Mouse (Mus musculus) myocyte (in vitro differentiated cells): ENCODE measurements around the gene Smim4. TPM values are rescaled to one million over a fixed set of nuclear protein-coding genes. Genes with fewer than 3 reads are reported as not detected.

ENCODE experiments used
- H3K27me3 ChIP-seq: one replicate; pipeline ENCODE4 v1.6.1; 2011; ENCODE audit not compliant: control insufficient read depth, insufficient read depth, insufficient read length
- H3K36me3 ChIP-seq: one replicate; pipeline ENCODE4 v1.6.1; 2011; ENCODE audit not compliant: control insufficient read depth, insufficient read depth
- H3K4me2 ChIP-seq: one replicate; pipeline ENCODE4 v1.6.1; 2011; ENCODE audit warnings: low read depth, control low read depth
- H3K4me3 ChIP-seq: one replicate; pipeline ENCODE4 v1.5.1; 2011; ENCODE audit warnings: mild to moderate bottlenecking, control low read depth, moderate library complexity
- H3K79me2 ChIP-seq: one replicate; pipeline ENCODE4 v1.6.1; 2011; ENCODE audit not compliant: control insufficient read depth, insufficient read depth
- H3ac ChIP-seq: one replicate; pipeline ENCODE4 v1.6.1; 2011; ENCODE audit not compliant: control insufficient read depth, insufficient read length
- CEBPB ChIP-seq: IDR thresholded peaks from 2 replicates; pipeline ENCODE4 v1.6.1; 2011; ENCODE audit warnings: mild to moderate bottlenecking, moderate library complexity; ENCODE audit not compliant: poor library complexity, insufficient read depth, severe bottlenecking
- E2F4 ChIP-seq: IDR thresholded peaks from one replicate; pipeline ENCODE4 v1.6.1; 2011; ENCODE audit warnings: mild to moderate bottlenecking, control low read depth, moderate library complexity; ENCODE audit not compliant: insufficient read depth
- MAX ChIP-seq: IDR thresholded peaks from one replicate; pipeline ENCODE4 v1.6.1; 2011; ENCODE audit warnings: low read depth, mild to moderate bottlenecking, control low read depth
- MYOD1 ChIP-seq, 3 experiments: IDR thresholded peaks; one replicate each; pipeline ENCODE4 v1.6.1; 2011; ENCODE audit warnings: control low read depth in 2 of 3, low read depth in 2 of 3, mild to moderate bottlenecking in 2 of 3, moderate library complexity in 1 of 3; ENCODE audit not compliant: insufficient read length in 2 of 3, control insufficient read depth in 1 of 3
- MYOG ChIP-seq, 3 experiments: IDR thresholded peaks; one replicate each; pipeline ENCODE4 v1.6.1; 2011; ENCODE audit warnings: control low read depth in 2 of 3, low read depth in 2 of 3, mild to moderate bottlenecking in 2 of 3; ENCODE audit not compliant: insufficient read length in 2 of 3, control insufficient read depth in 1 of 3, insufficient read depth in 1 of 3
- POLR2A ChIP-seq: IDR thresholded peaks from one replicate; pipeline ENCODE4 v1.6.1; 2011; ENCODE audit warnings: low read depth, mild to moderate bottlenecking, control low read depth, moderate library complexity; ENCODE audit not compliant: insufficient read length
- POLR2AphosphoS2 ChIP-seq: IDR thresholded peaks from one replicate; pipeline ENCODE4 v1.6.1; 2011; ENCODE audit warnings: low read depth, control low read depth; ENCODE audit not compliant: insufficient read length
- REST ChIP-seq: IDR thresholded peaks from one replicate; pipeline ENCODE4 v1.6.1; 2011; ENCODE audit warnings: mild to moderate bottlenecking, control low read depth, moderate library complexity; ENCODE audit not compliant: insufficient read depth, insufficient read length
- SRF ChIP-seq: IDR thresholded peaks from one replicate; pipeline ENCODE4 v1.6.1; 2011; ENCODE audit warnings: low read depth; ENCODE audit not compliant: control insufficient read depth, insufficient read length
- TCF12 ChIP-seq: IDR thresholded peaks from one replicate; pipeline ENCODE4 v1.6.1; 2011; ENCODE audit warnings: mild to moderate bottlenecking, control low read depth; ENCODE audit not compliant: poor library complexity, insufficient read depth, severe bottlenecking
- TCF3 ChIP-seq: IDR thresholded peaks from one replicate; pipeline ENCODE4 v1.6.1; 2011; ENCODE audit warnings: low read depth, control low read depth; ENCODE audit not compliant: insufficient read length
- USF1 ChIP-seq: IDR thresholded peaks from one replicate; pipeline ENCODE4 v1.6.1; 2011; ENCODE audit warnings: low read depth, mild to moderate bottlenecking, control low read depth, moderate library complexity
- polyA plus RNA-seq: library from polyadenylated mRNA; unstranded; fragments of >200 nt; fragmentation: generic; extraction: Trizol; gene quantifications from one replicate; pipeline ENCODE4 v1.2.1, GENCODE M21; 2012; ENCODE audit warnings: missing spikeins

Gene Smim4
- polyA plus RNA-seq, 1 experiment = 91.4 TPM

DNA sequence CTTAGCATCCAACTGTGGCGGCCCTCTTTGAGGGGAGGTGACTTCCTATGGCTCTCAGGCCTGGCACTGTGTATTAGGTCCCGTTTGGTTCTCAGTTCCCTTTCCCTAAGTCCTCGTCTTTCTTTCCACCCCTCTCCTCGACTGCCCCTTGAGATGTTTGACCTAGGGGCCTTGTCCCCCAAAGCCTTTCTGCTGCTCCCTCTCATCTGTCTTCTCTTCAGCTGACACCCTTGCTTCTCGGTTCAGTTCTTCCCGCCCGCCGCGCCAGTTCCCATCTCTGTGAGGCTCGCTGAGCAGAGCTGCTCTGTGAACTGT lies 8.5 kb upstream of the Smim4 start:
- Histone ChIP-seq H3K4me3 (no peak overlapping the region), H3K36me3 (peaks cover 3% of the 10 kb centered on the region), H3K79me2 (no peaks in the 10 kb centered on the region), H3ac (no peak overlapping the region), H3K27me3 (no peaks in the 10 kb centered on the region), H3K4me2 (no peak overlapping the region)
- TF ChIP-seq USF1 = no peak
- TF ChIP-seq REST = no peak
- no peak for TF ChIP-seq MYOD1 (IDR thresholded peaks at IDR 0.05; ENCODE audit: control insufficient read depth in 1 of 3, insufficient read length in 2 of 3, low read depth in 2 of 3)
- no peak for TF ChIP-seq MAX
- no peak for TF ChIP-seq POLR2AphosphoS2
- no peak for TF ChIP-seq SRF
- TF ChIP-seq E2F4 = no peak
- no peak for TF ChIP-seq TCF3
- TF ChIP-seq MYOG (IDR thresholded peaks at IDR 0.05; ENCODE audit: control insufficient read depth in 1 of 3, insufficient read depth in 1 of 3, insufficient read length in 2 of 3, low read depth in 2 of 3) = no peak
- TF ChIP-seq POLR2A = no peak
- TF ChIP-seq CEBPB = no peak
- no peak for TF ChIP-seq TCF12

DNA sequence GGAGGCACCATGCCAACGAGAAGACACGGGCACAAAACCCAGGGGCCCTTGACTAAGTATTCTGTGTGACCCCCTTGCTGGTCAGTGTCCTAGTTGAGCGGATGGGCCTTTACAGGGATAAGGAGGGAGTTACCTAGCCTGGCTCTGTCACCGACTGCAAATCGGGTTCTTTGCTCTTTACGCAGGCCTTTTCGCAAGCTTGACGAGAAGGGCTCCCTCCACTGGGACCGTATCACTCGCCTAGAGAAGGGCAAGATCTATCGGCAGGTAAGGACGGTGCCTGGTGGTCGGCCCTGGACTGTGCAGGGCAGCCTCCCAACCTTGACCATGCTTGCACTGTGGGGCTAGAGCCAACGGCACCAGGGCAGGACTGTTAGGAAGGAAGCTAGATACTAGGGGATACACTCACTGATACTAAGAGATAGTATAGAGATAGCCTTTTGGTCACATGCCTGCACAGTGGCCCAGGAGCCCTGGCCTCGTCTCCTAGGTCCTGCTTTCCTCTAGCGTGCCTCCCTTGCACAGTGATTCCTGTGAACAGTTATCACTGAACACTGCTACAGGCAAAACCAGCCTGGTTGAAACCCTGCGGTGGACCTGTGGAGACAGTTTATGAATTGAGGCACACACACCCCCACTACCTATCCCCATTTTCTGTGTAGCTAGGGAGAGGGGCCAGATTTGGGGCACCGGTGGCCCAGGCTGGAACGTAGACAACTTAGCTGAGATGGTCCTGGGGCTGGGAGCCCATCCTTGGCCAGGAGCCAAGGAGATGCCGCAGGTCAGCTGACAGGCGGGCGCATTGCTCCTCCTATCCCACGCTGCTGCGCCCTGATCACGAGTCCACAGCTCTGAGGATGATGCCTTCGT lies 7.9 kb upstream of the Smim4 start:
- H3K27me3 ChIP-seq = no peaks in the 10 kb centered on the region
- H3K4me2 ChIP-seq = no peak overlapping the region
- H3K4me3 ChIP-seq = no peak overlapping the region
- TF ChIP-seq E2F4 (no peak), CEBPB (no peak)
- no peak overlapping the region for H3ac ChIP-seq
- no peaks in the 10 kb centered on the region for H3K79me2 ChIP-seq
- H3K36me3 ChIP-seq = peaks cover 3% of the 10 kb centered on the region

DNA sequence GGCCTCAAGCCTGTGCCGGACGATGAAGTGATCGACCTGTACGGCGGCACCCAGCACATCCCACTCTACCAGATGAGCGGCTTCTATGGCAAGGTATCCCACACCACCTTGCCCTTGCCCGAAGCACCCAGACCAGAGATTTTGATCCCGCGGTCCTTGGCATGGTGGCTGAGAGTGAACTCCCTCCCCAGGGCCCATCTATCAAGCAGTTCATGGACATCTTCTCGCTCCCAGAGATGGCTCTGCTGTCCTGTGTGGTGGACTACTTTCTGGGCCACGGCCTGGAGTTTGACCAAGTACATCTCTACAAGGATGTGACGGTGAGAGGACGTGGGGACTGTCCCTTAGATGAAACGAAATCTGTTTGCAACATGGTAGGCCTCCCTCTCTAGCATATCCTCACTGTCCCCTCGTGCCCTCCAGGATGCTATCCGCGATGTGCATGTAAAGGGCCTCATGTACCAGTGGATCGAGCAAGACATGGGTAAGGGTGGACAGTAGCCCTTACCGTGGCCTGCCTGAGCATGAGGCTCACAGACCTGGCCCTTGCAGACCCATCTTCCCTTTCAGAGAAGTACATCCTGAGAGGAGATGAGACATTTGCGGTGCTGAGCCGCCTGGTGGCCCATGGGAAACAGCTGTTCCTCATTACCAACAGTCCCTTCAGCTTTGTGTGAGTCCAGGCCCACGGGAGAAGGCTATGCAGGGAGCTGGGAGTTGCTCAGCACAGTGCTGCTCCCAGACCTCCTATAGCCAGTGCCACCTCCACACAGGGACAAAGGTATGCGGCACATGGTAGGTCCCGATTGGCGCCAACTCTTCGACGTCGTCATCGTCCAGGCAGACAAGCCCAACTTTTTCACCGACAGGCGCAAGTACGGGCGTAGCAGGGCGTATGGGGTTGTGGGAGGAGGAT lies 7.0 kb upstream of the Smim4 start:
- H3K36me3 ChIP-seq = peaks cover 3% of the 10 kb centered on the region
- no peak for TF ChIP-seq CEBPB
- TF ChIP-seq E2F4 = no peak
- TF ChIP-seq POLR2AphosphoS2 = no peak
- no peak for TF ChIP-seq POLR2A
- no peak for TF ChIP-seq SRF
- TF ChIP-seq MAX = no peak
- no peak for TF ChIP-seq REST
- TF ChIP-seq USF1 = no peak
- no peak for TF ChIP-seq TCF12
- no peak for TF ChIP-seq MYOD1 (IDR thresholded peaks at IDR 0.05; ENCODE audit: control insufficient read depth in 1 of 3, insufficient read length in 2 of 3, low read depth in 2 of 3)
- no peak for TF ChIP-seq TCF3
- no peak for TF ChIP-seq MYOG (IDR thresholded peaks at IDR 0.05; ENCODE audit: control insufficient read depth in 1 of 3, insufficient read depth in 1 of 3, insufficient read length in 2 of 3, low read depth in 2 of 3)

DNA sequence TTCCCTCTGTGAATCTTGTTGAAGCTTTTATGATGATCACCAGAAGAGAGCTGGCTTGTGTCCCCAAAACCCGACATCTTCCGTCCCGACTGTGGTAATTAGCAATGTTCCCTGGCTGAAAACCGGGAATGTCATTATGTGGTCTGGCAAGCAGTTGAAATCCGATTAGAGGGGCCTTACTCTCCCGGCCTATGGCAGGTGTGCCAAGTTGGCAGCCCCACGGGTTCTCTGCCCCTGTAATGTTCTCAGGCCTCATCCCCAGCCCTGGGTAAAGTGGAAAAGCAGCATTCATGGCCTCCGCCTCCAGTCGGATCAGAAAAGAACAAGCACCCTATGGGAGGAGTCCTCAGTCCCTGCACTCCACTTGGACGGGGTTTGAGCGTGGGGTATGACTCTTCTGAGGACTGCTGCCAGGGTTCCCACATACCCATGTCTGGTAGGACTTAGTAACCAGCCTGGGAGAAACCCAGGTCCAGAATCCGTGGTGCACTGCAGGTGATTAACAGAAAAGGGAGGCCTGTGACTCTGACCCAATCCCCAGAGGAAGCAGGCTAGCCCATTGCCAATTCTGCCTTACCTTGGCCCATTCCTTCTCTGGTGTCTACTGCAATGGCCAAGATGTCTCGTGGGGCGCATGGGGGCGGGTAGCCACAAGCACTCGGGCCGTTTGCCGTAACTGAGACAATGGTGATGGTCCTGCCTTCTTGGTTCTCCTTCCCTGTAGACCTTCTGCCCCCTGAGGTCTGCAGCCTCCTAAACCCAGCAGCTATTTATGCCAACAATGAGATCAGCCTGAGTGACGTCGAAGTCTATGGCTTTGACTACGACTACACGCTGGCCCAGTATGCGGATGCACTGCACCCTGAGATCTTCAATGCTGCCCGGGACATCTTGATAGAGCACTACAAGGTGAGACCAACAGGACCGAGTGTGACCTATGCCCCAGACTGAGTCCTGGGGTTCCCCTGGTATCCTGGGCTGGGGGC lies 5.6 kb upstream of the Smim4 start:
- Histone ChIP-seq H3K4me3 (no peak overlapping the region), H3K36me3 (peaks cover 3% of the 10 kb centered on the region), H3K27me3 (no peaks in the 10 kb centered on the region), H3ac (no peak overlapping the region), H3K4me2 (no peak overlapping the region), H3K79me2 (no peaks in the 10 kb centered on the region)
- no peak for TF ChIP-seq USF1
- TF ChIP-seq E2F4 = no peak
- no peak for TF ChIP-seq CEBPB
- no peak for TF ChIP-seq TCF3
- TF ChIP-seq POLR2A = no peak
- no peak for TF ChIP-seq POLR2AphosphoS2
- TF ChIP-seq MAX = no peak
- TF ChIP-seq SRF = no peak
- no peak for TF ChIP-seq TCF12
- TF ChIP-seq REST = no peak
- TF ChIP-seq MYOG (IDR thresholded peaks at IDR 0.05; ENCODE audit: control insufficient read depth in 1 of 3, insufficient read depth in 1 of 3, insufficient read length in 2 of 3, low read depth in 2 of 3) = no peak
- TF ChIP-seq MYOD1 (IDR thresholded peaks at IDR 0.05; ENCODE audit: control insufficient read depth in 1 of 3, insufficient read length in 2 of 3, low read depth in 2 of 3) = no peak

More for the DNA sequence above, 7.0 kb upstream of the Smim4 start:
- Histone ChIP-seq H3K4me3 (no peak overlapping the region), H3K27me3 (no peaks in the 10 kb centered on the region), H3ac (no peak overlapping the region), H3K79me2 (no peaks in the 10 kb centered on the region), H3K4me2 (no peak overlapping the region)
